Mouse (Mus musculus): ENCODE measurements around the gene Bbc3. TPM values are rescaled to one million over a fixed set of nuclear protein-coding genes. Genes with fewer than 3 reads are reported as not detected.
"Not testable (repeated sequence)": the region's sequence is repeated elsewhere in the genome, so short reads cannot be mapped to it uniquely, and the experiment has no call there.

Bbc3 gene
- polyA plus RNA-seq, 1 experiment = 6.6 TPM

- no peaks in the 10 kb centered on the region for H3K27me3 ChIP-seq (ENCODE audit: control insufficient read depth, insufficient read depth, insufficient read length)
Observed at GRCm38 (mm10) chr7:16299419-16300035, 8.7 kb upstream of the Bbc3 start.

DNA sequence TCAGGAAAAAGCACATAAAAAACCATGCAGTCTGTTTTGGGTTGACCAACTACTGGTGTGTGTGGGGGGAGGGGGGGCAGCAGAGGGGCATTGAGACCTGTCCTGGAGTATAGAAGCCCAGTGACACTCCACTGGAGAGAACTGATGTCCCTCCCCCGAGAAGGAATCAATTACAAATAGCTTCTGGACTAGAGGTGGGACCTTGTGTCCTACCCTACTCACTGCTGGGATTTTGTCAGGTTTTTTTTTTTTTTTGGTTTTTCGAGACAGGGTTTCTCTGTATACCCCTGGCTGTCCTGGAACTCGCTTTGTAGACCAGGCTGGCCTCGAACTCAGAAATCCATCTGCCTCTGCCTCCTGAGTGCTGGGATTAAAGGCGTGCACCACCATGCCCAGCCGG lies 1.1 kb upstream of the Bbc3 start:
- not testable (repeated sequence) for H3K4me3 ChIP-seq (ENCODE audit: insufficient read depth, poor library complexity, severe bottlenecking); H3ac ChIP-seq (ENCODE audit: control insufficient read depth, insufficient read length, low read depth); H3K27me3 ChIP-seq (ENCODE audit: control insufficient read depth, insufficient read depth, insufficient read length); H3K36me3 ChIP-seq (ENCODE audit: control insufficient read depth, insufficient read depth); H3K79me3 ChIP-seq (ENCODE audit: low read depth)
- H3K79me2 ChIP-seq (ENCODE audit: control insufficient read depth, insufficient read depth) = peaks cover 11% of the 10 kb centered on the region

More at GRCm38 (mm10) chr7:16299419-16300035, 8.7 kb upstream of the Bbc3 start:
- no peaks in the 10 kb centered on the region for H3K36me3 ChIP-seq (ENCODE audit: control insufficient read depth, insufficient read depth)
- H3K79me3 ChIP-seq (ENCODE audit: low read depth) = no peaks in the 10 kb centered on the region
- no peak overlapping the region for H3K4me3 ChIP-seq (ENCODE audit: insufficient read depth, poor library complexity, severe bottlenecking)
- no peaks in the 10 kb centered on the region for H3K79me2 ChIP-seq (ENCODE audit: control insufficient read depth, insufficient read depth)
- TF ChIP-seq MAX (IDR thresholded peaks at IDR 0.05) = no peak
- no peak for TF ChIP-seq MYOD1 (IDR thresholded peaks at IDR 0.05; ENCODE audit: control insufficient read depth, insufficient read length, low read depth)
- no peak for TF ChIP-seq CEBPB (IDR thresholded peaks at IDR 0.05; ENCODE audit: low read depth)
- TF ChIP-seq USF1 (IDR thresholded peaks at IDR 0.05; ENCODE audit: low read depth) = no peak
- no peak for TF ChIP-seq FOSL1 (IDR thresholded peaks at IDR 0.05; ENCODE audit: insufficient read depth, low read length, poor library complexity, severe bottlenecking)
- TF ChIP-seq CTCF (IDR thresholded peaks at IDR 0.05; ENCODE audit: control insufficient read depth, insufficient read depth, insufficient read length) = no peak
- TF ChIP-seq MYOG (IDR thresholded peaks at IDR 0.05; ENCODE audit: control insufficient read depth, extremely low read depth, insufficient read length) = no peak
- H3ac ChIP-seq (ENCODE audit: control insufficient read depth, insufficient read length, low read depth) = peak overlapping the region; percentile 21

DNA sequence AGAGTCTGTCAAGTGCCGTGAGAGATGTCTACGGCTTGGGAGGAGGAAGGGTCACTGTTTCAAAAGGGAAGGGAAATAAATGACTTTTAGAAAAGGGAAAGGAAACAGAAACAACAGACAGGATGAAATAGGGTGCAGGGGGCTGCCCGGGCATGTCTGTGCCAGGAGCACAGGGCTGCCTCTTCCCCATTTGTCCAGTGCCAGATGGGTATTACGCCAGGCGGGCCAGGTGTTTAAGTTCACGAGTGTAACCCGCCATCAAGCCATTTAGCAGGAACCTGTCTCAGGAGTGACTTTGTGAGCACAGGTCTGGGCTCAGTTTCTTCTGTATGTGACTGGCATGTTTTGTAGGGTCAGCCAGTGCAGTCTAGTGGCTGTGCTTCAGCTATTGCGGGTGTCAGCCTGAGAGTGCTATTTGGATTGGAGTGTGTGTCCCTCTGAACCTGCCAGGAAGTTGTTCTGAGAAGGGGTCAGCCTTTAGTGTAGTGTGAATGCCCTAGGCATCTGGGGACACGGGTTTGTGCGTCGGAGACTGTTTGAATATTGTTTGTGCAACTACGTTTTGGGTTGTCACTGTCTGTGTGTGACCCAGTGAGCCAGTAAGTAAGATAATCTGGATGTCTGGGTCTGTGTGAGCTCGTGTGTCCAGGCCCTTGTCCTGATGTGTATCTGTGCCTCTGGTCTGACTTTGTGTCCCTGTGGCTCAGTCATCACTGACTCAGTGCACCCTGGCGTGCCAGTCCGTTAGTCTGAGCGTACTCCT lies 543 bp downstream of the Bbc3 start:
- Histone ChIP-seq H3K4me3 (ENCODE audit: insufficient read depth, poor library complexity, severe bottlenecking) (no peak overlapping the region), H3K79me3 (ENCODE audit: low read depth) (no peaks in the 10 kb centered on the region), H3K79me2 (ENCODE audit: control insufficient read depth, insufficient read depth) (peaks cover 11% of the 10 kb centered on the region), H3K27me3 (ENCODE audit: control insufficient read depth, insufficient read depth, insufficient read length) (no peaks in the 10 kb centered on the region), H3K36me3 (ENCODE audit: control insufficient read depth, insufficient read depth) (no peaks in the 10 kb centered on the region), H3ac (ENCODE audit: control insufficient read depth, insufficient read length, low read depth) (peak overlapping the region; percentile 26)
- TF ChIP-seq FOSL1 (IDR thresholded peaks at IDR 0.05; ENCODE audit: insufficient read depth, low read length, poor library complexity, severe bottlenecking) = no peak
- no peak for TF ChIP-seq CTCF (IDR thresholded peaks at IDR 0.05; ENCODE audit: control insufficient read depth, insufficient read depth, insufficient read length)
- no peak for TF ChIP-seq CEBPB (IDR thresholded peaks at IDR 0.05; ENCODE audit: low read depth)
- TF ChIP-seq MAX (IDR thresholded peaks at IDR 0.05) = no peak
- no peak for TF ChIP-seq MYOD1 (IDR thresholded peaks at IDR 0.05; ENCODE audit: control insufficient read depth, insufficient read length, low read depth)
- TF ChIP-seq MYOG (IDR thresholded peaks at IDR 0.05; ENCODE audit: control insufficient read depth, extremely low read depth, insufficient read length) = no peak
- no peak for TF ChIP-seq USF1 (IDR thresholded peaks at IDR 0.05; ENCODE audit: low read depth)

DNA sequence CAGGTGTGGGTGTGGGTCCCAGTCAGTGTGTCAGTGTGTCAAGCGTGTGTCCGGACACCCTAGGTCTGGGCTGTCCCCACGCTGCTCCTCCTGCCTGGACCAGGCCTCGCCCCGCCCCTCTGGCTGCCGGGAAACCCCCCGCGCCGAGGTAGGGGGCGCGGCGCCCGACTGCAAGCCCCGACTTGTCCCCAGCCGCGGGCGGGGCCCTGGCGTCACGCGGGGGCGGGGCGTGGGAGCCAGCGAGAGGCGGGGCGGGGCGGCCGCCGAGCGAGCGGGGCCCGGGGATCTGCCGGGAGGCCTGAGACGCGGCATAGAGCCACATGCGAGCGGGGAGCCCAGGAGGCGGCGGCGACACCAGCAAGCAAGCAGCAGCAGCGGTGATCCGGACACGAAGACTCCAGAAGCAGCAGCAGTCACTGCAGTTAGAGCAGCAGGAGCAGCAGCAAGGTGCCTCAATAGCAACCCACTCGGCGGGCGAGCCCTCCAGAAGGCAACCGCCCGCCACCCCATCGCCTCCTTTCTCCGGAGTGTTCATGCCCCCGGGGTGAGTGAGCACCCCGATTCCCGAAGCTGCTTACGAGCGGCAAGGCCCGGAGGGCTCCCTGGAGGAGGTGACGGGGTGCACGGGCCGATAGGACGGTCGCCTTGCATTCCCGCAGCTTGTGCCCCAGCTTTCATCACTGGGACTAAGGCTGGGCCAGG lies 1.3 kb downstream of the Bbc3 start:
- peaks cover 11% of the 10 kb centered on the region for H3K79me2 ChIP-seq (ENCODE audit: control insufficient read depth, insufficient read depth)
- peak overlapping the region; percentile 36 for H3K4me3 ChIP-seq (ENCODE audit: insufficient read depth, poor library complexity, severe bottlenecking)

DNA sequence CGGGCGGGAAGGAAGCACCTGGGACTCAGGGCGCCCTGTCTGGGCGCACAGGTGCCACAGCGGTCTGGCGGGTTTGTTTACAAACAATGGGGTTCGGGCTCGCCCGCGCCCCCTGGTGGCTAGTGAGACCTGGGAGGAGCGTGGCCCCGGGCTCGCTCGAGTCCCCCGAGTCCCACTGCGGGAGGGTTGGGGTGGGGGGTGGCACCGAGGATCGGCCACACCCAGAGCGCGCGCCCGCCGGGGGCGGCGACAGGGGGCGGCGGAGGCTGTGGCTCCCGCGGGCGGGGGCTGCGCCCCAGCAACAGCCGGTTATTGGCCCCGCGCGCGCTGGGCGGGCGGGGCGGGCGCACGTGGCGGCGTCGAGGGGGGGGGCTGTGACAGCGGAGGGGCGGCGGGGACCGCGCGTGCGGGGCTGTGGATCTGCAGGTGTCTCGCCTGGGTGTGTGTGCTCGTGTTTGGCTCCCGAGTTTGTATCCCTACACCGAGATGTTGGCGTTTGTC lies 1.9 kb downstream of the Bbc3 start:
- peaks cover 11% of the 10 kb centered on the region for H3K79me2 ChIP-seq (ENCODE audit: control insufficient read depth, insufficient read depth)
- TF ChIP-seq CTCF (IDR thresholded peaks at IDR 0.05; ENCODE audit: control insufficient read depth, insufficient read depth, insufficient read length) (peak; percentile 85), MYOG (IDR thresholded peaks at IDR 0.05; ENCODE audit: control insufficient read depth, extremely low read depth, insufficient read length) (no peak)
- H3K4me3 ChIP-seq (ENCODE audit: insufficient read depth, poor library complexity, severe bottlenecking) = peak overlapping the region; percentile 46
- H3K27me3 ChIP-seq (ENCODE audit: control insufficient read depth, insufficient read depth, insufficient read length) = no peaks in the 10 kb centered on the region
- H3ac ChIP-seq (ENCODE audit: control insufficient read depth, insufficient read length, low read depth) = peak overlapping the region; percentile 63
- no peaks in the 10 kb centered on the region for H3K79me3 ChIP-seq (ENCODE audit: low read depth)
- H3K36me3 ChIP-seq (ENCODE audit: control insufficient read depth, insufficient read depth) = no peaks in the 10 kb centered on the region

More for the DNA sequence above, 1.3 kb downstream of the Bbc3 start:
- peak overlapping the region; percentile 63 for H3ac ChIP-seq (ENCODE audit: control insufficient read depth, insufficient read length, low read depth)
- no peak for TF ChIP-seq CEBPB (IDR thresholded peaks at IDR 0.05; ENCODE audit: low read depth)
- no peak for TF ChIP-seq MAX (IDR thresholded peaks at IDR 0.05)
- no peak for TF ChIP-seq CTCF (IDR thresholded peaks at IDR 0.05; ENCODE audit: control insufficient read depth, insufficient read depth, insufficient read length)
- no peak for TF ChIP-seq MYOG (IDR thresholded peaks at IDR 0.05; ENCODE audit: control insufficient read depth, extremely low read depth, insufficient read length)
- TF ChIP-seq MYOD1 (IDR thresholded peaks at IDR 0.05; ENCODE audit: control insufficient read depth, insufficient read length, low read depth) = no peak
- TF ChIP-seq FOSL1 (IDR thresholded peaks at IDR 0.05; ENCODE audit: insufficient read depth, low read length, poor library complexity, severe bottlenecking) = no peak
- TF ChIP-seq USF1 (IDR thresholded peaks at IDR 0.05; ENCODE audit: low read depth) = no peak
- H3K36me3 ChIP-seq (ENCODE audit: control insufficient read depth, insufficient read depth) = no peaks in the 10 kb centered on the region
- no peaks in the 10 kb centered on the region for H3K27me3 ChIP-seq (ENCODE audit: control insufficient read depth, insufficient read depth, insufficient read length)
- no peaks in the 10 kb centered on the region for H3K79me3 ChIP-seq (ENCODE audit: low read depth)
